Mouse (Mus musculus) lung, postnatal 10 days (tissue): ENCODE results near the gene St8sia1.
"Not testable (repeated sequence)": the region's sequence is repeated elsewhere in the genome, so short reads cannot be mapped to it uniquely, and the experiment has no call there.

ENCODE experiments used
- DNase-seq: peaks from one replicate; pipeline ENCODE4 v3.0.0; 2021

Gene St8sia1

GRCm38 (mm10) chr6:142964076-142964530 is at the start of gene St8sia1:
TSS of gene St8sia1 (minus strand) at chr6:142964452.
- DNase-seq: peak; percentile 6

GRCm38 (mm10) chr6:143012513-143013215 is 48.4 kb upstream of the St8sia1 start:
- DNase-seq: no peak

GRCm38 (mm10) chr6:143008865-143009264 is 44.6 kb upstream of the St8sia1 start:
- no peak for DNase-seq

GRCm38 (mm10) chr6:143005209-143005608 is 41.0 kb upstream of the St8sia1 start:
- not testable (repeated sequence) for DNase-seq

GRCm38 (mm10) chr6:143004801-143005200 is 40.5 kb upstream of the St8sia1 start:
- no peak for DNase-seq

GRCm38 (mm10) chr6:142998221-142998999 is 34.2 kb upstream of the St8sia1 start:
- peak; percentile 30 for DNase-seq

GRCm38 (mm10) chr6:142996887-142997286 is 32.6 kb upstream of the St8sia1 start:
- DNase-seq: no peak

DNA sequence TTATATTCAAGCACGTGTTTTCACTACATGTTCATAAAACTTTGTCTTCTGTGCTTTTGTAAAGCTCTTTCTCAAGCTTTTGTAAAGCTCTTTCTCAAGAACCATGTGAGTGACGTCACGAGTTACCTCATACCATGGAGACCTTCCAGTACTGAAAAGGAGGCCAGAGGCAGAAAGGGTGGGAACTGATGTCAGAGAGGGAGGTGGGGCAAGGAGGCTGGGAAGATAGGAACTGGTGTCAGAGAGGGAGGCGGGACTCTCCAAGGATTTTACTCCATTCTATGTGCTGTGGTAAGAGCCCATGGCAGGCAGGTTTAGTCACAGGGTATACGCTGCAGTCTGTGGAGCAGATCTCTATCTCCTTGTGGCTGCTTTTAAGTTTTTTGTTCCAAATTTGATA is 31.3 kb upstream of the St8sia1 start:
- peak; percentile 60 for DNase-seq

- DNase-seq: no peak
Measured at GRCm38 (mm10) chr6:142994821-142995220, 30.6 kb upstream of the St8sia1 start.

DNA sequence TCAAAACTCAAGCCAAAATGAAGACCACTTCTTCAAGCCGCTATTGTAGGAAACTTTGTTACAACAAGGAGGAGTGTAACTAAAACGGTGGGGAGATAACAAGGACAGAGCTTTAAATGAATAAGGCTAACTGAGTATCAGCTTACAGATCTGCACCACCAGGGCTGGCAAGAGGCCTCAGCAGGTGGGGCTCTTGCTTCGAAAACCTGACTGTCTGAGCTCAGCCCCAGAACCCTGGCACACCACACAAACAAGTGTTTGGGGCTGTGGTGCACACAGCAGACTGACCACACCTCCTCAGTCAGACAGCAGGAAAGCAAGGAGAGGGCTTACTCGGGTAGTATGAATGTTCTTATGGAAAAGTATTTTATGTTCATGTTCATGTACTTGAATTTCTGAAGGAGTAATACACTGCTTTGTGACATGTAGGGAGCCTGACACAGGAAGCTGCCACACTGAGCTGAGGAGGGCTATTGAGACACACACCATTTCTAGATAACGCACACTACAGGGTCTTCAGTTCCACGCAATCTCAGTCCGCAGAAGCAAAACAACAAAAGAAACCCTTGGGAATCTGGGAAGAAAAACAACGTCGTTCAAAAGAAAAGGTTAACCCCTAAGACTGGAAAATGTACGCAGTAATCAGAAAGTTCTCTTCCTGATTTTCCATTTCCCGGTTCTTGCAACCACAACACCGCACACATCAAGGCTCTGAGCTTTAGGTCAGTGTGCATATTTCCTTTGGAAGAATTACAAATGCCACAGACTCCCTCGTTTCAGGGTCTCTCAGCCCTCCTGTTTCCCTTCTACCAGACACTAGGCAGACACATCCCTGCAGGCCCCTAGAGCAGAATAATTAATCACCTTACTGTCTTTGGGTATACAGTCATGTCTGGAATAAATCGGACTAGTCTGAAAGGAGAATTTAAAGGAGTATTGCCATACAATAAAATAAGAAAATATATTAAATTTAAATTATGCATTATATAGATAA is 29.8 kb upstream of the St8sia1 start:
- DNase-seq: no peak

DNA sequence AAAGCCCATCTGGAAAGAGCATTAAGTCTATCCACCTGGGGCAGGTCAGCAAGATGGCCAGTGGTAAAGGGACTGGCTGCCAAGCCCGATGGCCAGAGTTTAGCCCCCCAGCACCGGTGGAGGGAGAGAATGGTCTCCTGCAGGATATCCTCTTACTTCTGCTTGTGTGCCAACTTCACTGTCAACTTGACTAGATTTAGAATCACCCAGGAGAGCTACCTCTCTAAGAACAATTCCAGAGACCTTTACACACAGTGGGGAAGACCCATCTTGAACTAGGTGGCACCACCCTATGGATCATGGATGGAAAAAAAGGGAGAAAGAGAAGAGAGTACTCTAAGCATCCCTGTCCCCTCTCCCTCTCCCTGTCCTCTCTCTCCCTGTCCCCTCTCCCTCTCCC is 28.7 kb upstream of the St8sia1 start:
- DNase-seq: no peak

DNA sequence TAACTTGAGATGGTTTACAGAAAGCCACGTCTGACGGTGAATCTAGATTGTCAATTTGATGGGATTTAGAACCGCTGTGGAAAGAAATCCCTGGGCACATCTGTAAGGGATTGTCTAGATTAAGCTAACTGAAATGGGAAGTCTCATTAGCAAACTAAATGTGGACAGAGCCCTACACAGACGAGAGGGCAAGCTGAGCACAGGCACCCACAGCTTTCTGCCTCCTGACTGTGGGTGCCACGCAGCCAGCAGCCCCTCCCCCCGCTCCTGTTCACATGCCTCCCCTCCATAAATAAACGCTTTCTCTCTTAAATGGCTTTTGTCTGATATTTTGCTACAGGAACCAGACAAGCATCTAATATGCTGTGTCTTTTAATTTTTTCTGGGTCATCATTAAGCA is 27.8 kb upstream of the St8sia1 start:
- DNase-seq: no peak

DNA sequence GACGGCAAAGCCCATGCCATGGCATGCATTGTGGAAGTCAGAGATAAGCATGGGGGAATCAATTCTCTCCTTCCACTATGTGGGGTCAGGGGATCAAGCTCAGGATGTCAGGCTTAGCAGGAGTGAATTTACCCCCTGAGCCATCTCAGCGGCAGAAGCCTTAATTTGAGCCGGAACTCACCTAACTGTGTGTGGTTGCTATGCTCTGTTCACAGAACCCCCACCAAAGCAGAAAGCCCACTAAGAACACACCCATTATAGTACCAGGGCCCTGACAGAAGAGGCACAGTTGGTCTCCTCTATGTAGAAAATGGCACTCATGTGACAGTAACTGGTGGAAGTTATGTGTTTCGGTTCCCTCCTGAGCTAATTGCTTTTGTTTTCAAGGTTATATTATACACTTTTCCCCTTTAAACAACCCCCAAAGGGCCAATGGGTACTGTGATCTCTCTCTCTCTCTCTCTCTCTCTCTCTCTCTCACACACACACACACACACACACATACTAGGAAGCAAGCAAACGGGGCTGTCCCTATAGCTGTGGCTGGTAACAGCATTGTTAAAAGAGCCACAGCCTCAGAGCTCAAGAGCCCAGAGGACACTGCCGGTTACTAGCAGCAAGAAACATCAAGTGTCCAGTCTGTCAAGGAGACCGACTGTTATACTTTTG is 27.3 kb upstream of the St8sia1 start:
- no peak for DNase-seq

- DNase-seq: no peak
Measured at GRCm38 (mm10) chr6:142990516-142990915, 26.3 kb upstream of the St8sia1 start.

GRCm38 (mm10) chr6:142989495-142989894 is 25.2 kb upstream of the St8sia1 start:
- DNase-seq: no peak

- peak; percentile 76 for DNase-seq
Measured at GRCm38 (mm10) chr6:142988753-142989152, 24.5 kb upstream of the St8sia1 start.

DNA sequence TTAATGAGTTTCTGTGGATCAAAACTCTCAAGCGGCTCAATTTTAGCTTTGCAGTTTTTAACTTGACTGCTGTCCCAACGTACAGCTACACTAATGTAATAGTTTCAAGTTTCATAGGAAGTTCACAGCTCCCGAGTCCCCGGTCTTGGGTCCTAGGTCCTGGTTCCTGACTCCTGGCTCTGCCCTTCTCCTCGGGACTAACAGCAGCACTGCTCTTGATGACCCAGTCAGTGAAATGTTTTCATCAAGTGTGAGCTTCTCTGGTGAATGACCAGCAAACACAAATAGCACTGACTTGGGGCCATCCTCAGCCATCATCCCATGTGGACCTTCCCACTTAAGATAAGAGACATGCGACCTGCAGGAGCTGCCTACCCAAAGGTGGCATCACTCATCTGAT is 24.0 kb upstream of the St8sia1 start:
- DNase-seq: no peak

DNA sequence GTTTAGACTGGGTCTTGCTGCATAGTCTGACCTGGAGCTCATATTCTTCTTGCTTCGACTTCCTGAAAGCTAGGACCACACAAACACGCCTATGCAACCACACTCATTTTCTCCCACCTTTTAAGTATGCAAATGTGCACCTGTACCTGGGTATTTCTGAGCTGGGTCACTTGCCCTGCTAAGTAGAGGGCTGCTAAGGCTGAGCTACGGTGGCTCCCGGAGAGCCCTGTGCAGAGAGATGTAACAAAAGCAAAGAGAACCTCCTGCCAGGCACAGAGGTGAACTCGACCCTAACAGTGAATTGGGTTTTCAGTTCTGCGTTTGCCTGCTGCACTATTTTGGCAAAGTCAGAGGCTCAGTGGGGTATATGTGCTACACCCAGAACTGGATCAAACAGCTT is 23.4 kb upstream of the St8sia1 start:
- DNase-seq: no peak

DNA sequence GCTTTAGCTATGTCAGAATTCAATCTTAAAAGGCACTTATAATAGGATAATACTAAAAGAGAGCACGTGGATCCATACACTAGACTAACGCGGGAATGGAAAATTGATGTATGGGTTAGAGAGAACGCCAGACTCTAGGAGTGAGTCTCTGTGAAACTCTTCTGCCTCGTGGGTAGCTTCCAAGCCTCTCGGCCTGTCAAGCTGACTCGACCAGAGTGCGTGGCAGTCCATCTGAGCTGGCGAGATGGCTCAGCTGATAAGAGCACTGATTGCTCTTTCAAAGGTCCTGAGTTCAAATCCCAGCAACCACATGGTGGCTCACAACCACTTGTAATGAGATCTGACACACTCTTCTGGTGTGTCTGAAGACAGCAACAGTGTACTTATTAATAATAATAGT is 22.5 kb upstream of the St8sia1 start:
- not testable (repeated sequence) for DNase-seq

GRCm38 (mm10) chr6:142985561-142986238 is 21.4 kb upstream of the St8sia1 start:
- DNase-seq: not testable (repeated sequence)
